Mouse (Mus musculus) mouse embryonic stem cell (cell line): ENCODE measurements around the gene Commd1.

Experiments
- in situ Hi-C, 2 experiments: fragments of 300-500 bp; cut with MboI; formaldehyde crosslinking; loops; 1 replicate in 1 of 2; 3 replicates in 1 of 2; pipeline ENCODE4 v1.14.3; 2019 to 2020; ENCODE audit warnings: low sequenced_read_pairs in 2 of 2, low pct_unique_long_range_greater_than_20kb in 1 of 2, mixed read lengths in 1 of 2; ENCODE audit not compliant: unreplicated experiment in 1 of 2

Gene Commd1

DNA sequence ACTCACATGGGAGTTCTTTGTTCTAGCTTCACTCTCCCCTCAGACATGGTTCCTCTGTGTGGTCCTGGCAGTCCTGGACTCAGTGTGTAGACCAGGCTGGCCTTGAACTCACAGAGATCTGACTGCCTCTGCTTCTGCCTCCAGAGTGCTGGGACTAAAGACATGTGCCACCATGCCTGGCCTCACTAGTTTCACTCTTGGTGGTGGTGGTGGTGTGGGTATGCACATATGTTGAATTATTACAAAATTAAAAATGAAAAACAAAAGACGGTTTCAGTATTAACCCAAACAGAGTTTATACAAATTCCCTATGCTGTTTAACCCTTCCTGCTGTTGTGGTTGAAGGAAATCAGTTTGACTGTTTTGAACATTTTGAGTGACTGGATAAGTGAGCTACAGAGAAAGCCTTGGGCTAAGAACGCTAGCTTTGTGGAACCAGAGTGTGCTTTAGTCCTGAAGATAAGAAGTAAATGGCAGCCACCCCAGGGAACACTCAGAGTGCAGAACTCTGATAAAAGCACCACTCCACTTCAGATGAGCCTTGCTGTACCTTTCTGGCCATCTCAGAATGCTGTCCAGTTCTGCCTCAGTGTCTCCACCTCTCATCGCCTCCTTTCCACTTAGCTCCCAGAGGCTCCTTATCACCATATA, 105.4 kb downstream of the Commd1 start:
- in situ Hi-C loops: no loop called here

DNA sequence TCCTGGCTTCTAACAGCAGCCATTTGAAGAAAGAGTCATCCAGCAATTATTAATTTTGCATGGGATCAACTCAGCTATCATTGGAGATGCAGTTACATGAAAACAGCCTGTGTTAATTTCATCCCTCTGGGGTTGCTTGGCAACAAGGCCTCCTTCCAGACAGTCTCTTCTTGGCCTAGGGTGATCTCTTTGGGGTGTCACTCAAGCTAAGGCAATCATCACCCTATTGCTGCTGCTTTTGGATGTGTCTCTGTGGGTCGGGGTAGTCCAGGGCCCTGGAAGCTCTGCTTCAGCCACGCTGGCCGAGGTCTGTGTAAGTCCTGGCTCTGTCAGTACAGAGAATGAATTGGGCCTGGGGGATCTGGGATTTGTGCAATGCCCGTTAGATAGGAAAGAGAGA, 106.9 kb downstream of the Commd1 start:
- in situ Hi-C loops: no loop called here

- in situ Hi-C loops: no loop called here
Observed at GRCm38 (mm10) chr11:22874747-22875146, 107.4 kb downstream of the Commd1 start.

- in situ Hi-C loops: no loop called here
Observed at GRCm38 (mm10) chr11:22873383-22873782, 108.8 kb downstream of the Commd1 start.

DNA sequence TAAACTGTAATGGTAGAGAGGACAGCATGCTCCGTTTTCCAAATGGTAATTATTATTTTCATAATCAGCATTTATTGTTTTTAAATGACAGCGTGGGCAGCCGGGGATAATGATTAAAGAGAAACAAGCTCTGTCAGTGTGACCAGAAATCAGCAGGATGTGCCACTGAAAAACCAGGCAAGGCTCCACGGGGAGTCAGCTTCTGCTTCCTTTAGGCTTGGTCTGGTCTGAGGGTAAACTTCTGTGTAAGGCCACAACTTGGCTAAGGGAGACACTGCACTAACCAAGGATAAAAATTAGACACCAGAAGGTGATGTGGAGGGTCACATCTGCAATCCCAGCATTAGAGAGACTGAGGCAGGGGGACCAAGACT, 109.9 kb downstream of the Commd1 start:
- in situ Hi-C loops: no loop called here

- in situ Hi-C loops: no loop called here
Observed at GRCm38 (mm10) chr11:22871628-22872306, 110.4 kb downstream of the Commd1 start.

DNA sequence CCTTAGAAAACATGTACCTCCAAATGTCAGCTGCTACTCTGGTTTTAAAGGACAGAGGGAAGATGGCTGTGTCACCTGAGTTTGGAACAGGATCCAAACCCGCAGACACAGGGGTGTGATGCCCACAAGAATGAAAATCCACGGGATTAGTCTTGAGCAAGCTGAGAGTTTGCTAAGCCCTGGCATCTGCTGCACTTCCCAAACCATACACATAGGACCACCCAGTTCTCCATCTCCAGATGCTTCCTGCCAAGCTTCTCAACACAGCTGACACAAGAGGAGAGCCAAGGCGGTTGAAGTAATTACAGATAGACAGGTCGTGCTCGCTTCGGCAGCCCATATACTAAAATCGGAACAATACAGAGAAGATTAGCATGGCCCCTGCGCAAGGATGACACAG, 113.6 kb downstream of the Commd1 start:
- in situ Hi-C loops: no loop called here

GRCm38 (mm10) chr11:22867691-22868090, 114.5 kb downstream of the Commd1 start:
- in situ Hi-C loops: no loop called here

- in situ Hi-C loops: no loop called here
Observed at GRCm38 (mm10) chr11:22865635-22866246, 116.4 kb downstream of the Commd1 start.

DNA sequence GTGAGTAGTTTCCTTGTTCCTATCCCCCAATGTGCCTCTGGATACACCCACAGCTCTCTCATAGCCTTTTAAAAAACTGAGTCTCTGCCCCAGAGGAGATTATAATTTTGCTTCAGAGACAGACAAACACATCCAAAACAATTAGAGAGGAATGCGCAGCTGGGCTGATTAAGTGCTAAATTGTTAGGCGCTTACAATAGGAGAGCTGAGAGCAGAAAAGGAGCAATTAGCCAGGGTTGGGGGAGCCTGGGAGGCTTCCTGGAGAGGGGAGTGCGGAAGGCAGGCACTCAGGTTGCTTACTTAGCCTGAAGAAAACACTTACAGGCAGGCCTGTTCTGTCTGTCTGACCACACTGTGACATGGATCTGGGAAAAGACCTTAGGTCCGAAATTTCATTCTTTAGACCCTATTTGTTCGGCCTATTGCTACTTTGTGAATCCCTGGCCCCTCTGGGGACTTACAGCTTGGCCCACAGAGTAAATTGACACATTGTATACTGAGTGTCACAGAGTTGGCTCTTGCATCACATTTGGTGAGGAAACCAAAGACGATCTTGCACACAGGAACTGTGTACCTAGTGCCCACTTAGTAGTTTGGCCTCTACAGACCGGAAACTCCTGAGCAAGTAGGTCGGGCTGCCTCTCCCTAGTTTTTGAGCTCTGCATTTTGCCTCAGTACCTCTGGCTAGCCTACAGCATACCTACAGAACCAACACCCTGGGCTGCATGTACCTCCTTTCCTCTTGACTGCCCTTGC, 117.7 kb downstream of the Commd1 start:
- in situ Hi-C loops: loop anchor here in 1 of 2 experiments (5.0 kb wide), 1 partner anchor 87 kb away; no protein-coding TSS in a partner anchor

- in situ Hi-C loops: loop anchor here in 1 of 2 experiments (5.0 kb wide), 1 partner anchor 86 kb away; no protein-coding TSS in a partner anchor
Observed at GRCm38 (mm10) chr11:22863581-22863980, 118.6 kb downstream of the Commd1 start.

GRCm38 (mm10) chr11:22861315-22861714, 120.9 kb downstream of the Commd1 start:
- in situ Hi-C loops: loop anchor here in 1 of 2 experiments (5.0 kb wide), 1 partner anchor 84 kb away; no protein-coding TSS in a partner anchor

DNA sequence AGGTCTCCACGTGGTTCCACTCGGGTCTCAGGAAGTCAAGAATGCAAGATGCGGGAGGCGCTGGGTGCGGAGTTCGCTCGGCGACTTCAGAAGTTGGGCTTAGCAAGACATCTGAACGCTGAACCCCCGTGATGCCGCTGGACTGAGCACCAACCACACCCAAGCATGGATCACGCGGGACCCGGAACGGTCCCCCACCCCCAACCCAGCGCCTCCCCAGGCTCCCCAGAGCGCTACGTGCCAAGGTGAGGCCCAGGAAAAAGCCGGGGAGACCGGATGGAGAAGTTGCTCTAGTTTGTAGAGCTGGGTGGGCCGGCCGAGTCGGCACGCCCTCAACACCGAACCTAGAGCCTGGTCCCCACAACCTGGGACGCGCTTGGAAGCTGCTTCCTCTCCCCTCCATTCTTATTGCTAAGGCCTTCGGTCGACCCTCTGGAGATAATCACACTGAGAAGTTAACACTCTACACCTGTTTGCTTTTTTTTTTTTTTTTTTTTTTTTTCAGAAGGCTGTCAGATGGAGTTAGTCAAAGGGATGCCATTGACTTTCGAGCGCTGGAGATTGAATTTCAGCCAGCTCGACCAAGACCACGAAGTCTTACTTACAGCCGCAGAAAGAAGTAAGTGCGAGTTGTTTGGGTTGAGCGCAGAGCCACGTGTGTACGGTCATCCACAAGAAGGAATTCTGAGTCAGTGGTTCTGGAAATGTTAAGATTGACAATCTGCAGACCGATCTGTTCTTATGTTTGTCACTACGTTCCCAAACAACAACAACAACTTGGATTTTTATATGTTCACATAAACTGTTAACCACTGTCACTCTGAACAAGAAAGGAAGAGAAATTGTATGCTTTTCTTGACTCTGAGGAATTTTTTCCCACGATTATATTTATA, 121.6 kb downstream of the Commd1 start, which contains the start of gene B3gnt2:
TSS of gene B3gnt2 (minus strand) at position 627 of the 893 bp plus-strand sequence.
- in situ Hi-C loops: loop anchor here in 1 of 2 experiments (5.0 kb wide), 1 partner anchor 83 kb away; no protein-coding TSS in a partner anchor

GRCm38 (mm10) chr11:22859633-22860334, 122.4 kb downstream of the Commd1 start:
- in situ Hi-C loops: loop anchor here in 1 of 2 experiments (5.0 kb wide), 1 partner anchor 82 kb away; no protein-coding TSS in a partner anchor

DNA sequence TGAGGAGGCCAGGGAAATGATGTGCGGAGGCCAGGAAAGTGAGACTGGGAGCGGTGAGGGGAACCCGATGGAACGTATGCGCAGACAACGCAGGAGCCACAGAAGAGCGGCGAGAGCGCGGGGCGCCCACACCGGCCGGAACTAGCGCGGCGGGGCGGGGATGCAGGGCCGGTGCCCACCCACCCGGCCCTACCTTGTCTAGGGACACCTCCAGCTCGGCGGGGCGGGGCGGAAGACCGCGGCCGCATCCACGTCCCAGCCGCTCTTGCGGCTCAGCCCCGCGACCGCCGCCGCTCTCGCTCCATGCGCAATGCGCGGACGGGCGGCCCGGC, 122.9 kb downstream of the Commd1 start:
- in situ Hi-C loops: no loop called here

DNA sequence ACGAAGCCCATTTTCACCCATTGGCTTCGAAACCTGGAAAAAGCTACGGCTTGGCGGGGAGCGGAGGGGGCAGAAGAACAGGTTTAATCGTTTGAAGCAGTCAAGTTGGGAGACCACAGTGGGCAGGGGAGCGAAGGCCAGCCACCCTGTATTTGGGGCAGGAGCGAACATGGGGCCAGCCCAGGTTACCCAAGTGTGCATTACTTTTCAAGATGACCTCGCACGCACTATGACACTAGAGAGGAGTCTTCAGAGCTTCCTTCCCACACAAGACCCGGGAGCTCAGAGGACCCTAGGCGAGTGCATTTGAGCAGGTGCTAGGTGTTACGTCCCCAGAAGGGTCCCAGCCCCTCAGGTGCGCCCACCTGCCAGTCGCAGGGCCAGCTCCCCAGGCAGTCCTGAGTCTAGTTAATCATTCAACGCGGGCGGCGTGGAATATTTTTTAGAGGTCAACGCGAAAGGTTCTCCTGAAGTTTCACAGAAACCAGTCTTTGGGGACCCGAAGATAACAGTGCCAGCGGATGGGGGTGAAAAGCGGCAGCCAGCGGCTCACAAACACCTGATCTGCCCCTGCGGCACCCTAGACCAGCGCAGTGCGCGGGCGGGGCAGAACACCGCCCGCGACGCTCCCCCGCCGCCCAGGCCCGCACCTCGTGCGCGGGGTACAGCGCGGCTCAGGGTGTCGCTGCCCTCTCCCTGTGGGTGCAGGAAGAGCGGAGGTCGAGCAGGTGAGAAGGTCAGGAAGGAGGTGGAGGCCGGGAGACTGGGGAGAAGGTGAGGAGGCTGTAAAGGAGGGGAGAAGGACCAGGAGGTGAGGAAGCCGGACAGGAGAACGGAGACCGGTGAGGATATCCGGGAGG, 123.5 kb downstream of the Commd1 start:
- in situ Hi-C loops: no loop called here
